Comparison of ENCODE assay signal across 7 mouse cellular contexts in the genomic region with DNA sequence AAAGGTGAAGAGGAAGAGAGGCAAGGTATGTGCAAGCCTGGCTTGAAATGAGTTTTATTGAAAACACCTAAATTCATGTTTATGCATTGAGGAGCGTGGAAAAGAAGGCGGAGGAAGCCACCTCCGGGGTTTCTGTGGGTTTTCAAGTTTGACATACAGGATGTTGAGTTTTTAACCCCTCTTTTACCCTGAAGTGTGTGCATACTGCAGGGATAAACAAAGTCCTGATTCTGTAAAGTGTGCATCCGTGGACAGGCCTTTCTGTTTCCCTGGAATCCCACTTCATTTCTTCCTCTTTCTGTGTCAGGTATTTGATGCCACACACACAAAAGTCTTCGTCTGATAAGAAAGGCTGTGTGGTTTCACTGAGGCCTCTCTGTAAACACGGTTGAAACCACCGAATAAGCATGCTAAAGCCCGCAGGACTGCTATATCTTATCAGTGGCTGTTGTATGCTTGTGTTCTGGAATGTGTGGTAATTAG.
DNase-seq lines count a peak whose midpoint lies in the region; ATAC-seq and TF ChIP-seq lines count a peak whose summit lies in the region.

No protein-coding gene starts in this region.

- no peak overlapping the region for H3K4me3 ChIP-seq in lung, postnatal 0 days (ENCODE audit: low read depth, low read length)
- H3K4me3 ChIP-seq in embryonic facial prominence, embryonic 15.5 days (replicated peaks), result no peak overlapping the region
- peak overlapping the region in 1 of 2 experiments; percentile 16; a peak in 2 of 4 replicates for H3K4me3 ChIP-seq in liver, embryonic 14.5 days (ENCODE audit: insufficient read depth in 1 of 2, low read depth in 2 of 2, low read length in 2 of 2)

- H3K27me3 ChIP-seq in lung, postnatal 0 days (replicated peaks; ENCODE audit: insufficient read depth, low read length), result no peaks in the 10 kb centered on the region
- H3K27me3 ChIP-seq in embryonic facial prominence, embryonic 15.5 days, result no peaks in the 10 kb centered on the region
- no peaks in the 10 kb centered on the region for H3K27me3 ChIP-seq in liver, embryonic 14.5 days (ENCODE audit: control insufficient read depth, insufficient read depth, low read length)

- 7% methylated on average over 8 of the region's 8 CpGs for WGBS in lung, postnatal 0 days
- WGBS in embryonic facial prominence, embryonic 15.5 days, result 13% methylated on average over 8 of the region's 8 CpGs
- WGBS in liver, embryonic 14.5 days (ENCODE audit: insufficient replicate concordance), result 6% methylated on average over 8 of the region's 8 CpGs

- no peak overlapping the region for H3K9ac ChIP-seq in lung, postnatal 0 days (replicated peaks; ENCODE audit: low read depth)
- H3K9ac ChIP-seq in embryonic facial prominence, embryonic 15.5 days, result no peak overlapping the region
- no peak overlapping the region for H3K9ac ChIP-seq in liver, embryonic 14.5 days (replicated peaks)

- intact Hi-C loops in left cerebral cortex, postnatal 25 days (cut with DNase I), result no loop called here

- peak; percentile 39 for DNase-seq in lung, postnatal 0 days (ENCODE audit: low spot score)
- no peak for DNase-seq in lung, postnatal 14 days
- no peak for DNase-seq in liver, embryonic 14.5 days (ENCODE audit: low read depth in 3 of 3, low spot score in 3 of 3)
- DNase-seq in thymus, postnatal 25 days, result peak; percentile 75
- no peak for DNase-seq in left cerebral cortex, postnatal 25 days (ENCODE audit: low spot score in 2 of 2)
- DNase-seq in left cerebral cortex, adult 9 months (ENCODE audit: low spot score in 2 of 2), result no peak

- peaks cover 13% of the 10 kb centered on the region for H3K4me1 ChIP-seq in lung, postnatal 0 days (ENCODE audit: insufficient read depth, low read depth, low read length)
- peaks cover 40% of the 10 kb centered on the region for H3K4me1 ChIP-seq in embryonic facial prominence, embryonic 15.5 days
- H3K4me1 ChIP-seq in liver, embryonic 14.5 days (replicated peaks; ENCODE audit: control insufficient read depth in 2 of 2, insufficient read depth in 2 of 2, low read length in 1 of 2), result peaks cover 32 to 53% of the 10 kb centered on the region in 2 experiments

- TF ChIP-seq CTCF in lung, postnatal 0 days (IDR thresholded peaks at IDR 0.05), result no peak
- TF ChIP-seq CTCF in liver, embryonic 14.5 days (IDR thresholded peaks at IDR 0.05; ENCODE audit: low read depth), result no peak

- peak overlapping the region; percentile 11; the same call in 1 of the 2 replicates for H3K27ac ChIP-seq in lung, postnatal 0 days (ENCODE audit: low read length)
- peak overlapping the region; percentile 88 for H3K27ac ChIP-seq in embryonic facial prominence, embryonic 15.5 days (replicated peaks)
- H3K27ac ChIP-seq in liver, embryonic 14.5 days, result peak overlapping the region; percentile 2; the same call in 1 of the 2 replicates

- no peaks in the 10 kb centered on the region for H3K9me3 ChIP-seq in lung, postnatal 0 days (ENCODE audit: low read length)
- no peaks in the 10 kb centered on the region for H3K9me3 ChIP-seq in embryonic facial prominence, embryonic 15.5 days (replicated peaks)
- no peaks in the 10 kb centered on the region for H3K9me3 ChIP-seq in liver, embryonic 14.5 days (ENCODE audit: control insufficient read depth, low read length)

- no peak for TF ChIP-seq EP300 in lung, postnatal 0 days (IDR thresholded peaks at IDR 0.05)
- no peak for TF ChIP-seq EP300 in liver, embryonic 14.5 days (IDR thresholded peaks at IDR 0.05; ENCODE audit: low read depth)

- H3K36me3 ChIP-seq in lung, postnatal 0 days (ENCODE audit: insufficient read depth, low read length), result no peaks in the 10 kb centered on the region
- no peaks in the 10 kb centered on the region for H3K36me3 ChIP-seq in embryonic facial prominence, embryonic 15.5 days
- no peaks in the 10 kb centered on the region for H3K36me3 ChIP-seq in liver, embryonic 14.5 days (replicated peaks; ENCODE audit: control insufficient read depth, insufficient read depth, low read depth)

- H3K4me2 ChIP-seq in lung, postnatal 0 days (replicated peaks; ENCODE audit: low read depth, low read length), result peak overlapping the region; percentile 56
- H3K4me2 ChIP-seq in embryonic facial prominence, embryonic 15.5 days (replicated peaks), result peak overlapping the region; percentile 18
- peak overlapping the region; percentile 84 for H3K4me2 ChIP-seq in liver, embryonic 14.5 days (ENCODE audit: low read depth)

- no peak for ATAC-seq in lung, postnatal 0 days
- ATAC-seq in embryonic facial prominence, embryonic 15.5 days (ENCODE audit: insufficient number of reproducible peaks, low FRiP score, low TSS enrichment, low read depth), result no peak
- ATAC-seq in liver, embryonic 14.5 days (ENCODE audit: insufficient read depth), result peak; percentile 30; the same call in 1 of the 2 replicates

Comparison
In these comparisons a context has a peak if more than half of its experiments do, and no peak if none do; other contexts are left out.
1. DNase-seq: peak in lung, postnatal 0 days (single experiment) and thymus, postnatal 25 days (single experiment); none in lung, postnatal 14 days (single experiment), liver, embryonic 14.5 days (0 of 3), left cerebral cortex, postnatal 25 days (0 of 2) and left cerebral cortex, adult 9 months (0 of 2).
2. H3K27ac ChIP-seq: peak in every context shown above with its lines; median percentile 88 in embryonic facial prominence, embryonic 15.5 days; 11 in lung, postnatal 0 days; 2 in liver, embryonic 14.5 days.
3. H3K4me2 ChIP-seq: peak in every context shown above with its lines; median percentile 84 in liver, embryonic 14.5 days; 56 in lung, postnatal 0 days; 18 in embryonic facial prominence, embryonic 15.5 days.